Mouse (Mus musculus): ENCODE data around the gene Lcp2.

- TF ChIP-seq POLR2A (IDR thresholded peaks at IDR 0.05; ENCODE audit: low read depth, low read length) (no peak), CTCF (conservative IDR thresholded peaks at IDR 0.05; ENCODE audit: insufficient read depth, insufficient read length, low read depth, low read length) (no peak)
Observed at GRCm38 (mm10) chr11:34104919-34105318, 58.2 kb downstream of the Lcp2 start.
